Mouse (Mus musculus): ENCODE results near the gene Coasy. TPM values are rescaled to one million over a fixed set of nuclear protein-coding genes. Genes with fewer than 3 reads are reported as not detected.

The Coasy gene
- polyA plus RNA-seq, 1 experiment from 2014 or later = 37.5 TPM

DNA sequence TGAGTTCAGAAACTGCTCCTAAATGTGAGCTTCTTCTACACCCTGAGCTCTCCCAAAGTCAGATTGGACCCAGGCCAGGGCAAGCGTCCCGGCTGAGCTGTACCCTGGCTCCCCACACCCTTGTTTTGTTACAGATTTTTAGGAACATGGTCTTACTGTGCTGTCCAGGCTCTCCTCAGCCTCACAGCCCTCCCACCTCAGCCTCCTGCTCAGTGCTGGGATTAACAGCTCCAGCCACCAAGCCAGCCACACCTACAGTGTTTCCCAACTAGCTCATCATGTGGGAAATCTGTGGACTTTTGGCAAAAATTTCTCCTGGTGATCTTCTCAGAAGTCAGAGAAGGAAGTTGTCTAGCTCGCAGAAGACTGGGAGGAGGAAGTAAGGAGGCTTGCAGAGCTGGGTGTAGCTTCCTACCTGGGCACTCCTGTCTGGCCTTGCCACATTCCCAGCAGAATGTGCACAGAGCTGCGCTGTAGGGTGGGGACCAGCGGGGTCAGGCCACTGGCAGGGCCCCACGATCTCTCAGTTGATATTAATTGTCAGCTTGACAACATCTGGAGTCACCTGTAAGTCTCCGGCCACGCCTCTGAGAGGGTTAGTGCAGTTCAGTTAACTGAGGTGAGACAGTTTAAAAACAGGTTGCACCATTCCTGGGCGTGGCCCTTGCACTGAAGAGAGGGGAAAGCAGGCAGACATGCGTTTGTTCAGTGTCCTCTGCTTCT is 29.5 kb upstream of the Coasy start:
- no peak overlapping the region for H3K4me2 ChIP-seq
- no peaks in the 10 kb centered on the region for H3K27me3 ChIP-seq (replicated peaks)
- no peak for ATAC-seq (ENCODE audit: low FRiP score)
- H3K4me1 ChIP-seq = no peaks in the 10 kb centered on the region
- H3K27ac ChIP-seq (replicated peaks) = no peak overlapping the region
- 91% methylated on average over 10 of the region's 10 CpGs for WGBS
- H3K9ac ChIP-seq (replicated peaks) = no peak overlapping the region
- H3K9me3 ChIP-seq (replicated peaks) = no peaks in the 10 kb centered on the region
- H3K36me3 ChIP-seq = peaks cover 95% of the 10 kb centered on the region
- H3K4me3 ChIP-seq (replicated peaks) = no peak overlapping the region

DNA sequence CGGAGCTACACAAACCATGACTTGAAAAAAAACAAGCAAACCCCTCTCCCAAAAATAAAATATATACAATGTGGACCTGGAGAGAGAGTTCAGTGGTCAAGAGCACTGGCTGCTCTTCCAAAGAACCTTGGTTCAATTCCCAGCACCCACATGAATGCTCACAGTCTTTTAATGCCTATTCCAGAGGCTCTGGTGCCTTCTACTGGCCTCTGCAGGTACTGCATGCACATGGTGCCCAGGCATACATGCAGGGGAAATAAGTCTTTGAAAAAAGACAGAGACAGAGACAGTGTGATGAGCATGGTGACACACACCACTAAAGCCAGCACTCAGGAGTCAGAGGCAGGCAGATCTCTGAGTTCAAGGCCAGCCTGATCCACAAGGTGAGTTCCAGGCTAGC is 28.4 kb upstream of the Coasy start:
- no peaks in the 10 kb centered on the region for H3K27me3 ChIP-seq (replicated peaks)
- ATAC-seq (ENCODE audit: low FRiP score) = no peak
- no peaks in the 10 kb centered on the region for H3K9me3 ChIP-seq (replicated peaks)
- H3K4me2 ChIP-seq = no peak overlapping the region
- H3K9ac ChIP-seq (replicated peaks) = no peak overlapping the region
- 96% methylated on average over 1 of the region's 1 CpGs for WGBS
- no peaks in the 10 kb centered on the region for H3K4me1 ChIP-seq
- H3K27ac ChIP-seq (replicated peaks) = no peak overlapping the region
- H3K36me3 ChIP-seq = peaks cover 91% of the 10 kb centered on the region
- H3K4me3 ChIP-seq (replicated peaks) = no peak overlapping the region

DNA sequence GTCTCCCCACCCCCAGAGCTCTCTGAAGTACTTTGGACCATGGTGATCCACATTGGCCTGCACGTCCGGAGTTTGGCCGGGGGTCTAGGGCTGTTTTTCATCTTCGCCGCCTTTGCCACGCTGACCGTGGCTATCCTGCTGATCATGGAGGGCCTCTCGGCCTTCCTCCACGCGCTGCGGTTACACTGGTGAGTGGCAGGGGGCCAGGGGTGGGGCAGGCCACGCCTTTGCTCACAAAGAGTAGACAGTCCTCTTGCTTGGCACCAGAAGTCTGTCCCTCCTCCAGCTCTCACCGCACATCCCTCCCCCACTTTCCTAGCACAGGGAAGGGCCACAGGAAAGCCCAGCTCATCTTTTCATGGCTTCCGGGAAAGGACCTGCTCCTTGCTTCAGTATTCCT is 26.9 kb upstream of the Coasy start:
- ATAC-seq (ENCODE audit: low FRiP score) = no peak
- 86% methylated on average over 14 of the region's 14 CpGs for WGBS
- H3K27me3 ChIP-seq (replicated peaks) = no peaks in the 10 kb centered on the region
- peaks cover 89% of the 10 kb centered on the region for H3K36me3 ChIP-seq
- 0 out of 2 replicates have a peak, but pooled peaks cover 4% of the 10 kb centered on the region for H3K4me1 ChIP-seq
- H3K4me3 ChIP-seq (replicated peaks) = no peak overlapping the region
- no peaks in the 10 kb centered on the region for H3K9me3 ChIP-seq (replicated peaks)
- H3K4me2 ChIP-seq = no peak overlapping the region
- no peak overlapping the region for H3K27ac ChIP-seq (replicated peaks)
- no peak overlapping the region for H3K9ac ChIP-seq (replicated peaks)

DNA sequence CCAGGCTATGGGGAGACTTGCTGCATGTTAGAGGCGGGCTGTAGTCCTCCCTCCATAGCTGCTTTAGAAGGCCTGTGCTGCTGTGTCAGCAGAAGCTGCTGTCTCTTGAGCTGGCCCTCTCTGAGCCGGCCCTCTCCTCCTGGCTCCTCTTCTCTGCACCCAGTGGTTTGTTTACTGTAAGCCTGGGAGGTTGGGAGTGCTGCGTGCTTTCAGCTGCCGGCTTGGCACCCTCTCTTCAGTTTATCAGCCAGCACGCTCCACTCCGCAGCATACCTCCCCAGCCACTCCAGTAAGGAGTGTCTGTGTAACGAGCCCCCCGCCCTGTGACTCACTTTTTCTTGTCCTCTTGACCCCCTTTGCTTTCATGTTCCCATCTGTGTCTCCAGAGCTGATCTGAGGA is 25.5 kb upstream of the Coasy start:
- no peak for ATAC-seq (ENCODE audit: low FRiP score)
- H3K9me3 ChIP-seq (replicated peaks) = no peaks in the 10 kb centered on the region
- peak overlapping the region; percentile 18; the same call in 1 of the 2 replicates for H3K27ac ChIP-seq (replicated peaks)
- H3K9ac ChIP-seq (replicated peaks) = no peak overlapping the region
- H3K4me1 ChIP-seq = 0 out of 2 replicates have a peak, but pooled peaks cover 4% of the 10 kb centered on the region
- no peak overlapping the region for H3K4me2 ChIP-seq
- WGBS = 66% methylated on average over 8 of the region's 8 CpGs
- peaks cover 89% of the 10 kb centered on the region for H3K36me3 ChIP-seq
- H3K4me3 ChIP-seq (replicated peaks) = no peak overlapping the region
- H3K27me3 ChIP-seq (replicated peaks) = no peaks in the 10 kb centered on the region

DNA sequence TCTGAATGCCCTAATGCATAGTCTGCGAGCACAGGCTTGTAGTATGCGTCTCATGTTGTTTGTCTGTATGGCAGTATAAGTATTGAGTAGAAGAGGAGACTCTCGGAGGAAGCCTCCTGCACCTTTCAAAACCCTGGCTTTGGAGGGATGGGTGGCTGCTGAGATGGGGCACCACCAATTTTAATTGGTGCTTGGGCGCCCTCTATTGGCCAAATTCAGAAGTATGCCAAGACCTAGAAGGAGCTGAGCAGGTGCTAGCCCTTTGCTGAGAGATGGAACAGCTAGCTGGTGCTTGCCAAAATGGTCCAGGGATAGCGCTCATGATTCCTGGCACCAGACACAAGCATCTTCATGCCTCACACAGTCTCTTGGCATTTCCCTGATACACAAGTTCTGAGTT is 24.5 kb upstream of the Coasy start:
- Histone ChIP-seq H3K36me3 (peaks cover 89% of the 10 kb centered on the region), H3K27ac (replicated peaks) (0 out of 2 replicates have a peak overlapping the region, but pooled peaks have one; percentile 18), H3K4me2 (no peak overlapping the region), H3K4me3 (replicated peaks) (no peak overlapping the region), H3K9me3 (replicated peaks) (no peaks in the 10 kb centered on the region), H3K9ac (replicated peaks) (no peak overlapping the region), H3K4me1 (0 out of 2 replicates have a peak, but pooled peaks cover 4% of the 10 kb centered on the region), H3K27me3 (replicated peaks) (no peaks in the 10 kb centered on the region)
- WGBS = 35% methylated on average over 5 of the region's 5 CpGs
- ATAC-seq (ENCODE audit: low FRiP score) = no peak

DNA sequence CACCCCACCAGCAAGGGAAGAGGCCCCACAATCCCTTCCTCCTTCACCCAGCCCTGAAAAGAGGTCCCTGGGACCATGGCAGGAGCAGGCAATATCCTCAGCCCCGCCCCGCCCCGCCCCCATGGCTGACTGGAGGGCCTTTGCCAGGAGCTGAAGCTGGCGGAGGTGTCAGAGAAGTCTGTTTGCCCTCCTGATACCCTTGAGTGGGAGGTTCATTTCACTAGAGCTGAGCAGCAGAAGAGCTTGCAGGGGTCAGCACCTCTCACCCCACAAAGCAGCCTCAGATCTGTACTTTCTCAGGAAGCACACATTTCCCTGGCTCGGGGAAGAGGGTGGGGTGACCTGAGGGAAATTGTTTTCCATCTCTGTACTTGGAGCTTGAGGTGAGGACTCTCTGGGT is 23.6 kb upstream of the Coasy start:
- no peak overlapping the region for H3K9ac ChIP-seq (replicated peaks)
- H3K27ac ChIP-seq (replicated peaks) = peak overlapping the region; percentile 24; the same call in 1 of the 2 replicates
- H3K4me3 ChIP-seq (replicated peaks) = no peak overlapping the region
- peaks cover 89% of the 10 kb centered on the region for H3K36me3 ChIP-seq
- H3K4me2 ChIP-seq = no peak overlapping the region
- no peaks in the 10 kb centered on the region for H3K9me3 ChIP-seq (replicated peaks)
- H3K27me3 ChIP-seq (replicated peaks) = no peaks in the 10 kb centered on the region
- no peak for ATAC-seq (ENCODE audit: low FRiP score)
- H3K4me1 ChIP-seq = 0 out of 2 replicates have a peak, but pooled peaks cover 13% of the 10 kb centered on the region
- 77% methylated on average over 5 of the region's 5 CpGs for WGBS

DNA sequence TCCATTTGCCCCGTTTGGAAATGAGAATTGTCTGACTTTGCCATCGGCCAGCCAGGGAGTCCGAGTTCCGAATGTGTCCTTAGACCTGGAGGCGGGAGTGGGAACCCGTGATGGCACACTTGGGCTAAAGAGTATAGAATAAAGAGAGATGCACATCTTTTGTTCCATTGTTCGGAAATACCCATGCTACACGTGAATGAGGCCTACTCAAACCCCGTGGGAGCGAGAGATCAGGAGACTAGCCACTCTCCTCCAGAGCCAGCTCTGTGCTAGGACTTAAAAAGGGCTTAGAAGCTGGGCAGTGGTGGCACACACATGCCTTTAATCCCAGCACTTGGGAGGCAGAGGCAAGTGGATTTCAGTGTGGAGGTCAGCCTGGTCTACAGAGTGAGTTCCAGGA is 22.9 kb upstream of the Coasy start:
- 77% methylated on average over 10 of the region's 10 CpGs for WGBS
- ATAC-seq (ENCODE audit: low FRiP score) = no peak

DNA sequence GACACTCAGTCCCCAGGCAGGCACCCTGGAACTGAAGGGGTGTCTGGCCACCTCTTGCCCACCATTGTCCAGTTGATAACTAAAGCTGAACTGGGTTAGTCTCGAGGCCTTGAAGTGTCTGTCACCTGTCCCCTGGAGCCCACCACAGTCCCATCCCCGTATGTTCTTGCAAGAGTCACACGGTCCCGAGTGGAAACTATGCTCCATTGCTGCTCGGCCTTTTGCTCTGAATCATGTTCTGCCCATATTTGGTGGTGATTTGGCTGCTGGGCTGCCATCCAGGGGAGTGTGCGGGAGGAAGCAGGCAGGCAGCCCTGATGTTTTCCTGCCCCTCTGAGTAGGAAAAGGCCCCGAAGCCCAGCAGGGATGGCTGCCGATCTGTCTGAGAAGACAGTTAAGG is 22.2 kb upstream of the Coasy start:
- H3K4me3 ChIP-seq (replicated peaks) = no peak overlapping the region
- H3K9ac ChIP-seq (replicated peaks) = no peak overlapping the region
- 0 out of 2 replicates have a peak, but pooled peaks cover 14% of the 10 kb centered on the region for H3K4me1 ChIP-seq
- ATAC-seq (ENCODE audit: low FRiP score) = no peak
- H3K27me3 ChIP-seq (replicated peaks) = no peaks in the 10 kb centered on the region
- H3K9me3 ChIP-seq (replicated peaks) = no peaks in the 10 kb centered on the region
- WGBS = 76% methylated on average over 8 of the region's 8 CpGs
- H3K36me3 ChIP-seq = peaks cover 77% of the 10 kb centered on the region
- peak overlapping the region; percentile 73 for H3K27ac ChIP-seq (replicated peaks)
- no peak overlapping the region for H3K4me2 ChIP-seq

More for the DNA sequence above, 22.9 kb upstream of the Coasy start:
- Histone ChIP-seq H3K4me2 (no peak overlapping the region), H3K9me3 (replicated peaks) (no peaks in the 10 kb centered on the region), H3K9ac (replicated peaks) (no peak overlapping the region), H3K27me3 (replicated peaks) (no peaks in the 10 kb centered on the region), H3K4me1 (0 out of 2 replicates have a peak, but pooled peaks cover 14% of the 10 kb centered on the region), H3K27ac (replicated peaks) (peak overlapping the region; percentile 73; the same call in 1 of the 2 replicates), H3K36me3 (peaks cover 84% of the 10 kb centered on the region), H3K4me3 (replicated peaks) (no peak overlapping the region)

DNA sequence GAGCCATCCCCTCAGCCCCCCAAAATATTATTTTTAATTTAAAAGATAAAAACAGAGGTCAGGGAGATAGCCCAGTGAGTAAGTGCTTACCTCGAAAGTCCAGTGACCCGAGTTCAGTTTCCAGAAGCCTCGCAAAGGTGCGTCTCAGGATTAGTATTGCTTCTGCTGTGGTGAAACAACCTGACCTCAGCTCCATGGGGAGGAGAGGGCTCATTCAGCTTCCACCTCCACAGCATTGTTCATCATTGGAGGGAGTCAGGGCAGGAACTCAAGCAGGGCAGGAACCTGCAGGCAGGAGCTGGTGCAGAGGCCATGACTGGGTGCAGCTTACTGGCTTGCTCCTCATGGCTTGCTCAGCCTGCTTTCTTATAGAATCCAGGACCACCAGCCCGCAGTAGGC is 21.3 kb upstream of the Coasy start:
- H3K36me3 ChIP-seq = peaks cover 68% of the 10 kb centered on the region
- no peak overlapping the region for H3K9ac ChIP-seq (replicated peaks)
- no peak overlapping the region for H3K4me2 ChIP-seq
- H3K4me1 ChIP-seq = 0 out of 2 replicates have a peak, but pooled peaks cover 14% of the 10 kb centered on the region
- no peaks in the 10 kb centered on the region for H3K27me3 ChIP-seq (replicated peaks)
- ATAC-seq (ENCODE audit: low FRiP score) = no peak
- no peak overlapping the region for H3K4me3 ChIP-seq (replicated peaks)
- WGBS = 87% methylated on average over 5 of the region's 5 CpGs
- H3K9me3 ChIP-seq (replicated peaks) = no peaks in the 10 kb centered on the region
- H3K27ac ChIP-seq (replicated peaks) = 0 out of 2 replicates have a peak overlapping the region, but pooled peaks have one; percentile 30

DNA sequence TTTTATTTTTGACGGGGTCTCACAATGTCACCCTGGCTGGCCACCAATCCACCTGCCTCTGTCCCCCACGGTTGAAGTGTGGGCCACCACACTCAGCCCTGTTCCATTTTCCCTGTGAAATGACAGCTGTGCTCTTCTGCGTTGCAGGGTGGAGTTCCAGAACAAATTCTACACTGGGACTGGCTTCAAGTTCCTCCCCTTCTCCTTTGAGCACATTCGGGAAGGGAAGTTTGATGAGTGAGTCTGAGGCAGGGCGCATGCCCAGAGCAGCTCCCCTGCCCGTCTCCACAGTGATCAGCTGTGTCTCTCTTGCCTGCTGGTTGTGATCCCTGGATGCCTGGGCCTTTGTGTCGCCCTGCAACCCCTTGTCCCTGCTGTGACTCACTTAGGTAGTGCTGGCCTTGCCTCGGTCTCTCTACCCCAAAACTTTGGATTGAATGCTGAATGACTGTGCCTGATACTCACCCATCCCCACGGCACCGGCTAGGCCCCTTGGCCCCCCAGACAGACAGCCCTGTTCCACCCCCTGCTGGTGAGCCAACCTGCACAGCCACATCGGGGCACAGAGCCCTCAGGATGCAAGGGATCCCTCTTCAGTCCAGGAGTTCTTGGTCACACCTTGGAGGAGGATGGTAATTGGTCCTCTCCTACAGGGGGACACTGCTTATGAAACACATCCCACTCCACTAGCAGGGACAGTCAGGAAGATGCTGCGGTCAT is 20.0 kb upstream of the Coasy start:
- H3K9me3 ChIP-seq (replicated peaks) = no peaks in the 10 kb centered on the region
- ATAC-seq (ENCODE audit: low FRiP score) = no peak
- no peak overlapping the region for H3K4me3 ChIP-seq (replicated peaks)
- H3K4me2 ChIP-seq = no peak overlapping the region
- H3K9ac ChIP-seq (replicated peaks) = no peak overlapping the region
- H3K27ac ChIP-seq (replicated peaks) = peak overlapping the region; percentile 70; the same call in 1 of the 2 replicates
- H3K27me3 ChIP-seq (replicated peaks) = no peaks in the 10 kb centered on the region
- 81% methylated on average over 12 of the region's 12 CpGs for WGBS
- H3K36me3 ChIP-seq = peaks cover 55% of the 10 kb centered on the region
- H3K4me1 ChIP-seq = peaks cover 24% of the 10 kb centered on the region

DNA sequence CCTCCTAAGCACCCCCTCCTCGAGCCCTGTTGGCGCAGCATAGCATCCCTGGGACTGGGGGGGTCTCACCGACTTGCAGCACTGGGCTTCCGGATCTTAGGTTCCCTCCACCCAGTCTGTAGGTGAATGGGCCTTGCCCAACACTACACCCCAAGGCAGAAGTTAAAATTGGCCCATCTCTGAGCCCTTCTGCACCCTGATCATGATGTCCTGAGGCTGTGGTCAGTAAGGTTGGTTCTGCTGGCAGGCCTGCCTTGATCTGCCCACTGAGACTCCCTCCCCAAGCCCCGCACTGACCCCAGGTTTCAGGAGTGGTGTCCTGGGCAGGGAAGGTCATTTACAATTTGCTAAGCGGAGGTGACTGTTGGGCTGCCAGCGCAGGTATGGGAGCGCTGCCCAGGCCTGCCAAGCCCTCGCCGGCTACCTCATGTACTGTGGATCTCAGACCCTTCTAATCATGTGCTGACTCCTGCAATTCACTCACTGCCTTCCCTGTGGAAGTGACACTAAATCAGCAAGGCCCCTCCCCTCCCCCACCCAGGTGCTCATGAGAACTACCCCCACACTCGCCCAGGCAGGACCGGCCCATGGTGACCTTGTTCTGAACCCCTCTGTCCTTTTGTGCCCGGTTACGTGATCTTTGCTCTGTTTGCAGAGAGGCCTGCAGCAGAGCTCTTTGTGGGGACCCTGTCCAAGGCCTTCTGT is 19.2 kb upstream of the Coasy start:
- peak overlapping the region; percentile 70 for H3K27ac ChIP-seq (replicated peaks)
- H3K4me1 ChIP-seq = peaks cover 26% of the 10 kb centered on the region
- no peak overlapping the region for H3K4me2 ChIP-seq
- 70% methylated on average over 14 of the region's 14 CpGs for WGBS
- no peak overlapping the region for H3K4me3 ChIP-seq (replicated peaks)
- no peaks in the 10 kb centered on the region for H3K9me3 ChIP-seq (replicated peaks)
- ATAC-seq (ENCODE audit: low FRiP score) = no peak
- H3K27me3 ChIP-seq (replicated peaks) = no peaks in the 10 kb centered on the region
- no peak overlapping the region for H3K9ac ChIP-seq (replicated peaks)
- H3K36me3 ChIP-seq = peaks cover 54% of the 10 kb centered on the region
